Mouse (Mus musculus) CD8-positive naive resting alpha-beta T cell, adult 57 days (primary cell): ENCODE measurements around the gene Zfp46. TPM values are rescaled to one million over a fixed set of nuclear protein-coding genes. Genes with fewer than 3 reads are reported as not detected.

ENCODE experiments used
- total RNA-seq: library from RNA; stranded (reverse); gene quantifications from one replicate; pipeline ENCODE4 v1.2.4, GENCODE M21; 2023

Zfp46 gene
- total RNA-seq, result 10.0 TPM

DNA sequence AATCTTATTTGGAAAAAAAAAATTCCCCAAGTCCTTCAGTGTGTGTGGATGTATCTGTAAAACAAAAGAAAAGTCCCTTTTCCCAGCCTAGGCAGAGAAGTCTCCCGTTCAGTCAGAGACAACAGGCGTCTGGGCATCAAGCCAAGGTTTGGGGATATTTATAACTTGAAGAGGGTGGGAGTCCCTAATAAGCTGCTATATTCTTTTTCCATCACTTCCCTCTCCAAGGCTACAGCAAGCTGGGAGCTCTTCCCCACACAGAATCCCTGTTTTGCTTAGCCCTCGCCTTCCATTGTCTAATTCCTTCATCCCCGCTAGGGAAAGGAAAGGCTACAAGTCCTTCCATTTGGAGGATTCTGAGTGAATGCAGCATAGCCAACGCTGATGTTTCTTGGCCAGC lies at the start of gene Zfp46:
Zfp46 (plus strand) TSS at position 229 of the 400 bp plus-strand sequence.

DNA sequence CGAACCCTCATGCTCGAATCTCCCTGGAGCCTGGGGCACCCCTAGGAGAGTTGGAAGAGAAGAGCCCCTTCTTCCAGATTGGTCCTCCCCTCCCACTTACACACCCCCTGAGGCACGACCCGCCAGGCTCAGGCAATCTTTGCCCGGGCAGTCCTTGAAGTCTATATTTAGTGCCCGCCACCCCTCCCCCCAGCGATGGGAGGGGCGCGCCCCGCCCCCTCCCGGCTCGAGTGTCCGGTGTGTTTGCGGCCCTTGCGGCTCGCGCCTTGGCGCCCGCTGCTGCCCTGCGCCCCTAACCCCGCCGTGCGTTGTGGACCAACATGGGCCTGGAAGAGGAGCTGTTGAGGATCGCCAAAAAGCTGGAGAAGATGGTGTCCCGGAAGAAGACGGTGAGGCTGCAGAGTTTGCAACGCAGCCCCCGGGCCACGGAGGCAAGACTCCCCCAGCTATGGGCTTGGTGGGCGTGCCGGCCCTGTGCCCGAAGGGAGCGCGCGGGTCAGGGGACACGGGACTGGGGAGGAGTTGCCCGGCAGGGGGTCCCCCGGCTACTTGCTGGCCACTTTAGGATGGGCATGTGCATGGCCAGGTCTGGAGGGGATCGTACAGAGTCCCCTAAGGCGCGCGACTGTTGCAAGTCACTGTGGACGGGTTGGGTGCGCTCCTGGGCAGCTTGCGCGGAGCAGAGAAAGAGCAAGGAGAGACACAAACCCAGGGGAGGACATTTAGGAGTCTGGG lies 36.6 kb upstream of the Zfp46 start, which contains the start of gene Tcea3:
Tcea3 (plus strand) TSS at position 1 of the 735 bp plus-strand sequence.

DNA sequence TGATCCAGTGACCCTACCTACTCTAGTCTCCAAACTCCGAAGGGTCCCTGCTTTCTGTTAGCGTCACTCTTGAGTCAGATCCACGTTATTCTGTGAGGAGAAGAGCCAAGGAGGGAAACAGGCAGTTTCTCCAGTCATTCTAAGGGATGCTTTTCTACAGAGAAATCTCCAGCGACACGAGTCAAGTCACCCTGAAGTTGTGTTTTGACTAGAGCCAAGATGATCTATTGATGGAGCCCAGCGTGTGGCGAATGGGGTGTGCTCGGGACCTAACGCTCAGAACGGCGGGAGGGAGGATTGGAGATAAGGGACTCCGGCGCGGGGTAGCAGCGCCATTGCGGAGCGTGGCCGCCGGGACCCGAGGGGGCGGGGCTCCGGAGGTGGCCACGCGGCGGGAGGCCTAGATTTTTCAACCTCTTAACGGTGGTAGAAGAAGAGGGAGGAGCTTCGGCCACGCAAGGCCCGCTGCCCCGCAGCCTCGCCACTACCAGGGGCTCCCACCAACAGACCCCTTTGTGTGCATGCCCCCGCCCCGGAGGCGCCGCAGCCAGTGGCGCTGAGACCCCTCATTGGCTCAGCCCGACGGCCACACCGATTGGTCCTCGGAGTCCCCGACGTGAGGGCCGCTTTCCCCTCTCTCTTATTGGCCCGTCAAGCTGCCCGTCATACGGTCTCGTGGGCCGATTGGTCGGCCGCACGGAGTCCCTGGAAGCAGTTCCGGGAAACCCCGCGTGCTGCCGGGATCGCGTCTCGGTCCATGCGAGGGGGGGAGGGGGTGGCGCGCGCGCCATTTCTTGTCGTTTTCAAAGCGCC lies 26.0 kb downstream of the Zfp46 start, which contains the start of gene Hnrnpr:
Hnrnpr (plus strand) TSS at position 714 of the 813 bp plus-strand sequence.

Other genes starting within 250 kb of the Zfp46 start
- 1,297 TPM for gene Rpl11, start 231.3 kb upstream of the Zfp46 start, total RNA-seq
- 24.1 TPM for gene Id3, start 141.2 kb upstream of the Zfp46 start, total RNA-seq
- 25.4 TPM for gene E2f2, start 112.3 kb upstream of the Zfp46 start, total RNA-seq
- 0.15 TPM for gene Asap3, start 78.3 kb upstream of the Zfp46 start, total RNA-seq
- 0.98 TPM for gene Tcea3, start 37.0 kb upstream of the Zfp46 start, total RNA-seq
- gene Hnrnpr, start 26.3 kb downstream of the Zfp46 start, total RNA-seq, result 119 TPM
- not detected for gene Htr1d, start 138.8 kb downstream of the Zfp46 start, total RNA-seq
- gene 6030445D17Rik, start 177.6 kb downstream of the Zfp46 start, total RNA-seq, result not detected
- 3.4 TPM for gene Luzp1, start 185.1 kb downstream of the Zfp46 start, total RNA-seq